Mouse (Mus musculus): ENCODE data around the gene B230217C12Rik.
"Not testable (repeated sequence)": the region's sequence is repeated elsewhere in the genome, so short reads cannot be mapped to it uniquely, and the experiment has no call there.

Gene B230217C12Rik

GRCm38 (mm10) chr11:97825971-97826370 is 14.6 kb upstream of the B230217C12Rik start:
- DNase-seq (ENCODE audit: low spot score in 2 of 2), result no peak

- DNase-seq (ENCODE audit: low spot score in 2 of 2), result no peak
These were observed 14.2 kb upstream of the B230217C12Rik start for GRCm38 (mm10) chr11:97826414-97826813.

GRCm38 (mm10) chr11:97827654-97828053 is 12.9 kb upstream of the B230217C12Rik start:
- no peak for DNase-seq (ENCODE audit: low spot score in 2 of 2)

- DNase-seq (ENCODE audit: low spot score in 2 of 2), result no peak
These were observed 11.2 kb upstream of the B230217C12Rik start for GRCm38 (mm10) chr11:97829365-97829764.

- DNase-seq (ENCODE audit: low spot score in 2 of 2), result no peak
These were observed 10.6 kb upstream of the B230217C12Rik start for GRCm38 (mm10) chr11:97829913-97830476.

GRCm38 (mm10) chr11:97830501-97830900 is 10.1 kb upstream of the B230217C12Rik start:
- no peak for DNase-seq (ENCODE audit: low spot score in 2 of 2)

GRCm38 (mm10) chr11:97832001-97832400 is 8.6 kb upstream of the B230217C12Rik start:
- DNase-seq (ENCODE audit: low spot score in 2 of 2), result no peak

- DNase-seq (ENCODE audit: low spot score in 2 of 2), result no peak
These were observed 7.2 kb upstream of the B230217C12Rik start for GRCm38 (mm10) chr11:97833352-97833751.

GRCm38 (mm10) chr11:97836541-97836940 is 4.0 kb upstream of the B230217C12Rik start:
- no peak for DNase-seq (ENCODE audit: low spot score in 2 of 2)

GRCm38 (mm10) chr11:97837051-97837450 is 3.5 kb upstream of the B230217C12Rik start:
- not testable (repeated sequence) for DNase-seq (ENCODE audit: low spot score in 2 of 2)

GRCm38 (mm10) chr11:97837641-97838149 is 2.9 kb upstream of the B230217C12Rik start:
- DNase-seq (ENCODE audit: low spot score in 2 of 2), result no peak

GRCm38 (mm10) chr11:97838779-97839440 is 1.7 kb upstream of the B230217C12Rik start:
- no peak for DNase-seq (ENCODE audit: low spot score in 2 of 2)

- DNase-seq (ENCODE audit: low spot score in 2 of 2), result no peak
These were observed 992 bp upstream of the B230217C12Rik start for GRCm38 (mm10) chr11:97839441-97840134.

GRCm38 (mm10) chr11:97840135-97840490 is 467 bp upstream of the B230217C12Rik start:
- DNase-seq (ENCODE audit: low spot score in 2 of 2), result no peak

GRCm38 (mm10) chr11:97840991-97841661 is 546 bp downstream of the B230217C12Rik start:
- peak; percentile 93 to 96 for DNase-seq (ENCODE audit: low spot score in 2 of 2)

GRCm38 (mm10) chr11:97842001-97842400 is 1.4 kb downstream of the B230217C12Rik start:
- no peak for DNase-seq (ENCODE audit: low spot score in 2 of 2)

GRCm38 (mm10) chr11:97850367-97850766 is 9.8 kb downstream of the B230217C12Rik start:
- no peak for DNase-seq (ENCODE audit: low spot score in 2 of 2)

- DNase-seq (ENCODE audit: low spot score in 2 of 2), result no peak
These were observed 11.0 kb downstream of the B230217C12Rik start for GRCm38 (mm10) chr11:97851601-97852000.

GRCm38 (mm10) chr11:97855473-97855872 is 14.9 kb downstream of the B230217C12Rik start:
- no peak for DNase-seq (ENCODE audit: low spot score in 2 of 2)

- DNase-seq (ENCODE audit: low spot score in 2 of 2), result no peak
These were observed 21.6 kb downstream of the B230217C12Rik start for GRCm38 (mm10) chr11:97862148-97862547.

- DNase-seq (ENCODE audit: low spot score in 2 of 2), result no peak
These were observed 24.8 kb downstream of the B230217C12Rik start for GRCm38 (mm10) chr11:97865421-97865820.

All from left cerebral cortex, adult 9 months (tissue).